Comparison of ENCODE assay signal across 17 mouse cellular contexts in genomic region chr13:80623005-80623404, GRCm38 (mm10).
DNase-seq lines count a peak whose midpoint lies in the region; ATAC-seq lines count a peak whose summit lies in the region.
"Had no signal": no experiment of that assay in that cellular context is flagged by ENCODE, and none has a peak within 500 bp of the region (broad histone marks: within the 10 kb centered on the region; RNA-seq: fewer than 3 reads in every experiment).

No protein-coding gene starts in this region.

- no peaks in the 10 kb centered on the region for H3K27me3 ChIP-seq in forebrain, embryonic 16.5 days (replicated peaks; ENCODE audit: control insufficient read depth, insufficient read depth, low read length)
- 0 out of 2 replicates have a peak, but pooled peaks cover 2% of the 10 kb centered on the region for H3K27me3 ChIP-seq in midbrain, embryonic 13.5 days
- H3K27me3 ChIP-seq: lung, embryonic 15.5 days had no signal

- H3K4me3 ChIP-seq in forebrain, embryonic 16.5 days (replicated peaks; ENCODE audit: low read length), result no peak overlapping the region
- H3K4me3 ChIP-seq in midbrain, embryonic 13.5 days (replicated peaks), result no peak overlapping the region
- H3K4me3 ChIP-seq: lung, embryonic 15.5 days had no signal

- H3K9ac ChIP-seq in forebrain, embryonic 16.5 days (replicated peaks; ENCODE audit: low read depth, low read length), result no peak overlapping the region
- H3K9ac ChIP-seq in midbrain, embryonic 13.5 days (replicated peaks), result no peak overlapping the region
- H3K9ac ChIP-seq: lung, embryonic 15.5 days had no signal

- H3K27ac ChIP-seq in forebrain, embryonic 16.5 days (ENCODE audit: low read length), result no peak overlapping the region
- H3K27ac ChIP-seq in midbrain, embryonic 13.5 days, result no peak overlapping the region
- H3K27ac ChIP-seq: kidney, postnatal 0 days; lung, embryonic 15.5 days had no signal

- no peaks in the 10 kb centered on the region for H3K9me3 ChIP-seq in forebrain, embryonic 16.5 days (ENCODE audit: control insufficient read depth, low read length)
- no peaks in the 10 kb centered on the region for H3K9me3 ChIP-seq in midbrain, embryonic 13.5 days
- H3K9me3 ChIP-seq: G1E; lung, embryonic 15.5 days had no signal

- H3K36me3 ChIP-seq in forebrain, embryonic 16.5 days (ENCODE audit: control insufficient read depth, insufficient read depth), result no peaks in the 10 kb centered on the region
- H3K36me3 ChIP-seq in midbrain, embryonic 13.5 days, result no peaks in the 10 kb centered on the region
- H3K36me3 ChIP-seq: G1E; lung, embryonic 15.5 days had no signal

- H3K4me2 ChIP-seq in forebrain, embryonic 16.5 days (ENCODE audit: low read length), result no peak overlapping the region
- H3K4me2 ChIP-seq in midbrain, embryonic 13.5 days (replicated peaks), result no peak overlapping the region
- H3K4me2 ChIP-seq: lung, embryonic 15.5 days had no signal

- no peaks in the 10 kb centered on the region for H3K4me1 ChIP-seq in forebrain, embryonic 16.5 days (replicated peaks; ENCODE audit: control insufficient read depth, insufficient read depth, low read length)
- peaks cover 5% of the 10 kb centered on the region; the same call in 1 of the 2 replicates for H3K4me1 ChIP-seq in midbrain, embryonic 13.5 days (replicated peaks)
- H3K4me1 ChIP-seq: lung, embryonic 15.5 days had no signal

- DNase-seq in R1 (ENCODE audit: low read depth, low spot score), result peak; percentile 13
- DNase-seq in embryo, embryonic 10.5 days (ENCODE audit: low spot score), result peak; percentile 79
- no peak for DNase-seq in spleen, adult 18-20 months
- no peak for DNase-seq in kidney, adult 11 months
- no peak for DNase-seq in heart, adult 8-10 months (ENCODE audit: low spot score)
- DNase-seq: adrenal gland, adult 8-10 months; cerebellum, adult 2 months; gastrocnemius, postnatal 14 days; heart, postnatal 14 days; right cerebral cortex, postnatal 25 days; thymus, adult 18-20 months had no signal

- ATAC-seq in forebrain, embryonic 16.5 days, result peak; percentile 82
- peak; percentile 96 for ATAC-seq in midbrain, embryonic 13.5 days
- ATAC-seq: intestine, embryonic 16.5 days had no signal

- 4% methylated on average over 2 of the region's 2 CpGs for WGBS in forebrain, embryonic 16.5 days
- 2% methylated on average over 2 of the region's 2 CpGs for WGBS in midbrain, embryonic 13.5 days

Comparison
In these comparisons a context has a peak if more than half of its experiments do, and no peak if none do; other contexts are left out.
1. DNase-seq: peak in R1 (single experiment) and embryo, embryonic 10.5 days (single experiment); none in spleen, adult 18-20 months (0 of 2), kidney, adult 11 months (single experiment) and heart, adult 8-10 months (single experiment).